Mouse (Mus musculus) megakaryocyte, adult 5-6 weeks (primary cell): ENCODE measurements at regions not wholly inside any gene's neighbourhood (a gene's known extent, or its start where the extent isn't known, plus 50 kb on each side); places are given as distances from the start of the nearest gene placed in this dataset.

Experiments used
- ATAC-seq: 2 replicates; pipeline ENCODE4 v1.8.0; 2016; ENCODE audit warnings: mild to moderate bottlenecking, inconsistent platforms; ENCODE audit not compliant: poor library complexity, severe bottlenecking

GRCm38 (mm10) chr2:173365441-173366166 is 89.3 kb upstream of the Pmepa1 start:
- ATAC-seq, result no peak

DNA sequence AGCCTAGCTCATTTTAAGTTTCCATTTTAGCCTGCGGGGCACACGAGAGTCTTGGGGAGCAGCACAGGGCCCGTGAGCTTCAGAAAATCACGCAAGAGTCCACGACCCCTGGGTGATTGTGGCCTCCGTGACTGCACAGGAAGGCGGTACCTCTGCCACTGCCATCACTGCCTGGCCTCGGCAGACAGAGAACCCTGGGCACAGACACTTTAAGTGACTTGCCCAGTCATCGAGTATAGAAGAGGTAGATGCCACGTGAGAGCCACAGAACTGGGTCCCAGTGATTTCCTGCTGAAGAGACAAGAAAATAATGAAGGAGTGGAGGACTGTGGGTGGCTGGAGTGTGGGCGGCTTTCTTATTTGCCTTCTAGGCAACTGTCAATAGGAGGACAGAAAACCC is 90.4 kb upstream of the Pmepa1 start:
- ATAC-seq, result no peak

GRCm38 (mm10) chr2:173368899-173369298 is 92.6 kb upstream of the Pmepa1 start:
- no peak for ATAC-seq

GRCm38 (mm10) chr2:173376926-173377325 is 100.6 kb upstream of the Pmepa1 start:
- ATAC-seq, result no peak

DNA sequence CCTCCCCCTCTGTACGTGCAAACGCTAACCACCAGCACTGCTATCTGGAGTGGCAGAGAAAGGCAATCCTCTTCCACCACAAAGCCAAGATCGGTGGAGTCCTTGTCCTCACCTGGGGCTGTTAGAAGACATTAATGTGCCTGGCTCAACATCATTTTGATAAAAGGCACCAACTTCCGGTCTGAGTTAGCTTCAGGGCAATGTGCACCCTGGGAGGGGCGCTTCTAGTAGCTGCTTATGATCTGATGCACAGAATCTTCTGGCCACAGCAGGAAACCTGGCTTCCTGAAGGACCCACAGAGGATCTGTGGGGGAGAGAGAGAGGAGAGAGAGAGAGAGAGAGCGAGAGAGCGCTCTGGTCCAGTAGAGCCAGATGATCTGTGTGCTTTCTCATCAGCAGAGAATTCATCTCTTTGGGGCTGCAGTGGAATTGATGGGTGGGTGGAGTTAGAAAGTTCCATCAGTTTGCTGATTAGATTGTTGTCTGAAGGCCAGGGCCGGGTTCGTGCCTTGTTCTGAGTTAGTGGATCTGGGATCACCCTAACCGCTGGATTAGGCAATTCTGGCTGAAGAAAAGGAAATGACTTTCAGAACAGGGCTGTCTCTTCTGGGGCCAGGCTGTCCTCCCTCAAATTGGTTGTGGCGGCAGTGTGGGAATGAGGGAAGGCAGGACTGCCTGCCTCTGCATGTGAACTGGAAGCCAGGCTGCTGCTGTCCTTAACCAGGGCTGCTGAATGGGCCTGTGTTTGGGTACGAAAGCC is 101.3 kb upstream of the Pmepa1 start:
- peak; percentile 85 for ATAC-seq

- no peak for ATAC-seq
Measured at GRCm38 (mm10) chr2:173379736-173380135, 103.4 kb upstream of the Pmepa1 start.

DNA sequence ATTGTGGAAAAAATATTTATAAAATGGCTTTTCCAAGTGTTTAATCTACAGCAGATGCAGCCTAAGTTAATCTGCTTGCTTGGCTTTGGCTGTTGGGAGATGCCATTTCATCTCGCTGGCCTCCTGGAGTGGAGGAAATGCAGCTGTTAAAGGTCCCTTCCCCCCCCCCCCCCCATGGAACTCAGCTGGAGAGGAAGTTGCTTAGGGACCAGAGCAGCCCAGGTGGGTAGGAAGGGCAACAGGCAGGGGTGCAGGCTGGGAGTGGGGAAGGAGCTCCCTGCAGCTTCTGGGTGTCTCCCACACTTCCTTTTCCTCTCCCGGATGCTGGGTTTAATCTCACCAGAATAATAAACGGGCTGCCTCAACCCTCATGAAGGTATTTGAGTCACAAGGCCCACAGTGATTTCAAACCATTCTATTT is 104.0 kb upstream of the Pmepa1 start:
- ATAC-seq, result no peak

- no peak for ATAC-seq
Measured at GRCm38 (mm10) chr2:173382176-173382813, 106.0 kb upstream of the Pmepa1 start.

DNA sequence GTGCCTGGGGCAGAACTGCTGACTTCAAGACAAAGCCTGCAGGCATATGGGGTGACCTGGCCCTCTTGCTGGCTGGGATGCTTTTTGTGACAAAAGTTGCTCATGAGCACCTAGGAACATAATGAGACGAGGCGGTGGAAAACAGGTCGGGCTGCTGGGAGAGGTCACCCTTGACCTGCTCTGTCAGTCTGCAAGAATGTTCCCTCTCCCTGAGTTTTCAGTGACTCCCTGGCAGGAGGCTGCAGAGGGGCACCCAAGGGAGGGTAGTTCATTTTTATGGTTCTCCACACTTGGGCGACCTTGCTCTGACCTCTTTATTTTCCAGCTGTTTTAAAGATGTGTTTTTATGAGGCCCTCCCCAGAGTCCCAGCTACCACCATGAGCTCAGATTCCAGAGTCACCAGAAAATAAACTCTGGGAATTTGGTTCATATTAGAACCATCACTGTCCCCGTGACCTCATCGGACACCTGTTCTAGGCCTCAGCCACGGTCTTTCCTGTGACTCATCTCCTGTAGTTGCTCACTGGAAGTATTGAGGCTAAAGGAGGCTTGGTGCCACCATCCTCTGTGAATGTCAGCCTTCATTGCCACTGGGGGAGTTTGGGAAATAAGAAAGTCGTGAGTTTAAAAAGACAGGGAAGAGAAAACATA is 108.7 kb upstream of the Pmepa1 start:
- no peak for ATAC-seq

GRCm38 (mm10) chr2:173385722-173386141 is 109.4 kb upstream of the Pmepa1 start:
- no peak for ATAC-seq

DNA sequence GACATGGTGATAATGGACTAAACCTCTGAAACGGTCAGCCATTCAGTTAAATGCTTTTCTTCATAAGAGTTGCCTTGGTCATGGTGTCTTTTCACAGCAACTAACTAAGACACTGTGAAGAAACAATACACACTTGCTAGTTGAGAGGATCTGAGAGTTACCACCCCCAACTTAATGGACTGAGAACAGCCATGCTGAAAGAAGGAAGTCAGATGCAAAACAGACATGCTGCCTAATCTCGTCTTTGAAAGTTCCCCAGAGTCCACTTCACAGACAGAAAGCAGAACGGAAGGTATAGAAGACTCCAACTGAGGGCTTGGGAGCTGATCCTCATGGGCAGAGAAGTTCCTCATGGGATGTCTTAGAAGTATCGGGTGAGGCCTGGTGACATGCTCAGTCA is 111.8 kb upstream of the Pmepa1 start:
- ATAC-seq, result peak; percentile 40; the same call in 1 of the 2 replicates

- ATAC-seq, result no peak
Measured at GRCm38 (mm10) chr2:173392557-173393323, 116.4 kb upstream of the Pmepa1 start.

- no peak for ATAC-seq
Measured at GRCm38 (mm10) chr2:173393324-173393592, 116.9 kb upstream of the Pmepa1 start.

DNA sequence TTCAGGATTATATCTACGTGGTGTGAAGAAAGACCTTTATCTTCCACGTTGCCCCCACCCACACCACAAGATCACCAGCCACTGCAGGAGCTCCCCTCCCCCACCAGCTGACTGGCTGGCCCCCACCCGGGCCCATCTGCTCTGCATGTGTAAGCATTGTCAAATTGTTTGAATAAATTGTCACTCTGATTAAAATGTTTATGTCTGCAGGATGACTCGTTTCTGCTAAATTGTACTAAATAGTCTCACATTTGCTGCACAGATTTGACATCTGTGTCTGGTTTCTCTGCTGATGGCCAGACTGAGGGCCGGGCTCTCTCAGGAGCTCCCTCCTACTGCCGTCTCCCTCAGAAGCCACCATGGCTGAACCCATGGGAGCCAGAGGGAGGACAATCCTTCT is 119.2 kb upstream of the Pmepa1 start:
- no peak for ATAC-seq

GRCm38 (mm10) chr2:173397846-173398331 is 121.6 kb upstream of the Pmepa1 start:
- no peak for ATAC-seq

DNA sequence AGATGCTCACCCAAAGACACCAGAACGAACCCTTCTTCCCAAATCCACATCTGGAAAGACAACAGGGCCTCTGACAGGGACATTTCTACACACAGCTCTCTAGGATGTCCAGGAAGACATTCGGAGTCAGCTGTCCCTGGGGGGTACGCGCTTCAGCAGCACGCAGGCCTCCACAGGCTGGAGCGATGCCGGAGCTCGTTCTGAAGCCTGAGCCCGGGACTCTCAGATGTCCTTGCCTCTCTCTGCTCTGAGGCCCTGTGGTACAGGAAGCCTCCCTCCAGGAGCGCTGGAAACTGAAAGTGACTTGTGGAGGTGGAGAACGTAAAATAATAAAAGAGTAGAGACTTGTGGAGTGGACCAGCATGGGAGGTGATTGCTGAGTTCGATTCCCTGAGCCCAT is 116.8 kb upstream of the 1700021F07Rik start:
- no peak for ATAC-seq

GRCm38 (mm10) chr2:173406344-173407094 is 115.9 kb upstream of the 1700021F07Rik start:
- no peak for ATAC-seq

DNA sequence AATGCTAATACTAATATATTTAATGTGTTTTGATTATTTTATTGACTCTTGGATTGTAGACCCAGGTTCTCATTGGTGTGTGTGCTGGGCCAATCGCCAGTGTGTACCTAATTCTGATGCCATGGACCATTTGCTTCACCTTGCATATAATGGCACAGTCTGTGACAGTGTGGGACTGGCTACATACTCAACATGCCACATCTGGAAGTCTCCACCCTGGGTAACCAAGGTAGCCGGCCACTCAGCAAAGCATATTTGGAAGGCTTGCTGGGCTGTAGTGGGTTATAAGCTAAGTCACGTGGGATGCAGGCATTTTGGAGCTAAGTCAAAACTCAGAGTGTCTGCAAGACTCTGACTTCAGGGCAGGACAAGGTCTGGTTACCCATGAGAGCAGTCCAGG is 115.3 kb upstream of the 1700021F07Rik start:
- ATAC-seq, result no peak

DNA sequence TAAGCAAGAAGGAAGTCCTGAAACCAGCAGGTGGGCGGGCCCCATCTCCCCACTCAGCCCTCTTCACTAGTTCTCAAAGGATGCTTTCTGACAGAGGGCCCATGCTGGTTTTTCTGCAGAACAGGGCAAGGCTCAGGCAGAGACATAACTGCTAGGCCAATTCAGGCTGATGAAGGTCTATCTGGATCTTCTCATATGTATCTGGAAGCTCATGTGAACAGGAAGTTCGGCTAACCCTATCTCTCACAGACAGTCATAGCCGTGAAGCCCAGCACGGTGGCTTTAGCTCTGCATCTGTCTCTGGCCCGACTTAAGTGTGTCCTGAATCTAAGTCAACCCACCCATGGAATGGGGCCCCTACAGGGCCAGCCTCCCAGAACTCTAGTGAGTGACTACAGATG is 113.7 kb upstream of the 1700021F07Rik start:
- peak; percentile 40 for ATAC-seq

DNA sequence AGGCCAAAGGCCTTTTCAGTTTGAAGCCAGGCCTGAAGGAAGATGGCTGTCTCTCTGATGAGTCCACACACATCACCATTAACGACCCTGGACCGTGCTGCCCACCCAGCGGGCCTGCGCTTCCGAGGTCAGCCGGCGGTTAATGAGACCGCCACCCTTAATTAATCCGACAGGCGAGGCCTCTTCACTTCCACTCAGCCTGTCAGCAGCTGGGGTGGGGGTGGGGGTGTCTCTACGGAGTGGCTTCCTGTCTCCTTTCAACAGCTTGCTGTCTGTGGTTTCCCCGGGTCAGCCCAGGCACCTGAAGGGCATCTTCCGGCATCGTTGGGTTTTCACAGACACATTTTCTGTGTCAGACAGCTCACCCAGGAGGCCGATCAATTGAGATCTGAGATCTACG is 113.0 kb upstream of the 1700021F07Rik start:
- ATAC-seq, result peak; percentile 74
